Mouse (Mus musculus) cerebellum, postnatal 4 days (tissue): Measurements from ENCODE around the gene Slc12a9.

ENCODE experiments used
- DNase-seq, 2 experiments: peaks; one replicate each; pipeline ENCODE4 v3.0.0; 2022; ENCODE audit warnings: low spot score in 2 of 2, mixed read lengths in 1 of 2

The Slc12a9 gene

DNA sequence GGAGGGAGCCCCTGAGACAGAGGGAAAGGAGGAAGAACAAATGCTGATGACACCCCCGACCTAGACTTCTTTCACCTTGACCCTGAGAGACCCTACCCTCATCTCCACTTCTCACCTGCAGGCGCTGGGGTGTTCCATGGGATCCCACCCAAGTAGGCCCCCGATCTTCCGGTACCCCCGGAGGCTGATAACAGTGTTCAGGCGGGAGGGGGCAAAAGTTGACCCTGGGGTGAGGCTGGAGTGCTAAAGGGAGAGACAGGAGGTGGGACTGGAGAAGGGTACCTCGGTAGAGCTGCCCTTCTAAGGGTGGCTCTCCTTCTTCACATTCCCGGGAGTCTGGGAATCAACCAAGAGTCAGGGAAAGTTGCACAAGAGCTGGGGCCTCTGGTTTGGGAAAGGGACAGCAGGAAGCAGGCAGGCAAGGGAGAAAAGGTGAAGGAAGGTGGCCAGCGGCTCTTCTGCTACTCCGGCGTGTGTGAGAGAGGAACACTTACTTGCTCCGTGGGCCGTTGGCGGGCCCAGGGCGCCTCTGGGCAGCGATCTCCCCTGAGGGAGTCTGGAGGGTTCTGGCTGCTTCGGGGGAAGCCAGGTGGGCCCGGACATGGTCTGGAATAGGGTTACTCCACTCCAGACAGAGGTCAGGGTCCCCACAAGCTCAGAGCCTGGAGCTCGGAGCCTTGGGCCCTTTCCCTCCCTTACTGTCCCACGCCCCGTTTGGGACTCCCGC, 19.8 kb downstream of the Slc12a9 start:
- no peak for DNase-seq

DNA sequence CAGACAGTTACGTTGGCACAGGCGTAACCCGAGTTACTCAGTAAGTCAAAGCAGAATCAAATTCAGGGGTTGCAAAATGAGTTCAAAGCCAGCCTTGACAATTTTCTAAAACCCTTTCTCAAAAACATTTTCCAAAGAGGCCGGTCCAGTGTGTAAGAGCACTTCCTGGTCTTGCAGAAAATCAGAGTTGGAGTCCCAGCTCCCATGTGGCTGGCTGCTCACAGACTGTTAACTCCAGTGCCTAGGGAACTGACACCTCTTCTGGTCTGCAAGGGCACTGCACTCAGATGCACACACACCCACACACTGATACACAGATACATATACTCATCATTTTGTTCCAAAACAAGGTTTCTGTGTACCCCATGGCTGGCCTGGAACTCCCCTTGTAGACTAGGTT, 25.0 kb downstream of the Slc12a9 start:
- no peak for DNase-seq

- peak; percentile 78 to 88 for DNase-seq
Observed at GRCm38 (mm10) chr5:137307071-137307912, 26.1 kb downstream of the Slc12a9 start, which contains the start of gene Srrt. Gene Srrt (minus strand): TSS chr5:137307674.

GRCm38 (mm10) chr5:137306439-137307005, 26.9 kb downstream of the Slc12a9 start:
- no peak for DNase-seq

- no peak for DNase-seq
Observed at GRCm38 (mm10) chr5:137305822-137306221, 27.6 kb downstream of the Slc12a9 start.

- no peak for DNase-seq
Observed at GRCm38 (mm10) chr5:137304816-137305215, 28.6 kb downstream of the Slc12a9 start.

DNA sequence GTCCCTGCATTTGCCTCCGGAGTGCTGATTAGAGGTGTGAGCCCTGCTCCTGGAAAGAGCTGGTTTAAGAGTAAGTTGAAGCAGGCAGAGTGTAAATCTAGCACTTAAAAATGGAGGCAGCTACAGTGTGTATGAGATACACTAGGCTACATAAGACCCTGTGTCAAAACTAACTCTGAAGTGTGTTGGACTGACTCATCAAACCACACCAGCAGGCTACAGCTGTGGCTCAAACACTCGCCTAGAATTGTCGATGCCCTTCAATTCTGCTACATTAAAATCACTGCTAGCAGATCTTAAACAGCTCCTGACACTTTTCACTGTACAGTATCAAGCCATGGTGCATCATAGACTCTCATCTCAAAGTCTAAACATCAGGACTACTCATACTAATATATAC, 29.2 kb downstream of the Slc12a9 start:
- DNase-seq = no peak

DNA sequence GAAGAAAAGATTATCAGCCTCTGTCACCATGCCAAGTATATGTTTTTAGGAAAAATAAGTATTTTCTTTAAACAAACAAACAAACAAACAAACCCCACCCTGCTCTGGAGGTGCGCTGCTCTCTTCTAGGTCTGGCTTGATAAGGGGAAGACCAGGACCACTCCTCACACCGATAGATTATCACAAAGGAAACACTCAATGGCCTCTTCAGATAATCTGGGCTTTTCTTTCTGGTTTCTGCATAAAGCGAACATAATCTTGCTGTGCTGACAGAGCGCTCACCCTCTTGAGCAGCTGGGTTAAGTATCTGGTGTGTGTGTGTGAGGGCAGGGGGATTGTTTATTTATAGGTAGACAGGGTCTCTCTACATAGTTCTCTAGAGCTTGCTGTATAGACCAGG, 29.8 kb downstream of the Slc12a9 start:
- no peak for DNase-seq

DNA sequence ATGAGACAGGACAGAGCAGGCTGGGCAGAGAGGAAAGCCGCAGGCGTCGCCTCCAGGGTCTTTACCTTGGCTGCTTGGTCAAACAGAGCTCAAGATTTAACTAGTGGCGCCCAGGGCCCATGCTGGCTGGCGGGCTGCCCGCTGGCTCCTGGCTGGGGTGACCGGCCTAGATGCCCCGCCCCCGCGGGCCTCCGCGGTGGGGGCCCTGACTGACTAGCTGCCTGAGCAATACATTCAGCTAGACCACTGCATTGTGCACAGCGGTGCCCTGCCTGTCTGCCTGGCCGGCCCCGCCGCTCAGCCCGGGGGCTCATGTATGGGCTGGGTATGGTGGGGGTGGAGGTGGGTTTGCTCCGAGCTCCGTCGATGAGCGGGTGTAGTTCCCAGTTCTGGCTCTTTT, 32.1 kb downstream of the Slc12a9 start:
- DNase-seq = no peak

GRCm38 (mm10) chr5:137299240-137299639, 34.2 kb downstream of the Slc12a9 start:
- DNase-seq = no peak

- no peak for DNase-seq
Observed at GRCm38 (mm10) chr5:137297126-137297525, 36.3 kb downstream of the Slc12a9 start.

- DNase-seq = no peak
Observed at GRCm38 (mm10) chr5:137295712-137296111, 37.7 kb downstream of the Slc12a9 start.

- no peak for DNase-seq
Observed at GRCm38 (mm10) chr5:137295296-137295695, 38.1 kb downstream of the Slc12a9 start.

- no peak for DNase-seq
Observed at GRCm38 (mm10) chr5:137294744-137295093, 38.7 kb downstream of the Slc12a9 start.

DNA sequence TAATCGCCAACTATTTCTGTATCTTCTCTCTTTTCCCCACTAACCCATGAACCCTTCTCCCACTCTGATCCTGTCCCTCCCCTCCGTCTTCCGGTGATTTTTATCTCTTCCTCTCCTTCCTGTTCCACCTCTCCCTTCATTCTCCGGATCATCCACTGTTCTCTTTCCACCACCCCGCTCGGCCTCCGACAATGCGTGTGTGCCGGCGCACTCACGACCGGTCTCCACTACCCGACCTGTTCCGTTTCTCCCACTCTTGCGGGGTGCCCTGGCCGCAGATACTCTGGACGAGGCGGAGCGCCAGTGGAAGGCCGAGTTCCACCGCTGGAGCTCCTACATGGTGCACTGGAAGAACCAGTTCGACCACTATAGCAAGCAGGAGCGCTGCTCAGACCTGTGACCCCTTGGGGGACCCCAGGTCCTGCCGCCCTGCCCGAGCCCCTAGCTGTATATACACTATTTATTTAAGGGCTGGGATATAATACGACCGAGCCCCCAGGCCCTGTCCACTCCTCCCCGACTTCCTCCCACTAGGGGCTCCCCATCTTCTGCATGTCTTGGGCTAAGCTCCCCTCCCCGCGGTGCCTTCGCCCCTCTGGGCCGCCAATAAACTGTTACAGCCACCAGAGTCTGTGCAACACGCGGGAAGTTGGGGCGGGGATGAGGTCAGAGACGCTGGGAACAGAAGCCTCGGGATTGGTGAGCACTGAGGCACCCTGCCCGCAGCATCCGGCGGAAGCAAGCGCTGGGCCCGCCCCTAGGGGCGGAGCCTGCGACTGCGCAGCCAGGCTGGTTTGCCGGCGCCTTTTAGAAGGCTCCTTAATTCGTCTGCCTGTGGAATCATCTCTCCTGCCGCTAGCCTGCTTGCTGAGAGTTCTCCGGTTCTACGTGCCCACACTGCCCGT, 39.3 kb downstream of the Slc12a9 start, which contains the start of gene Ufsp1:
Gene Ufsp1, plus strand, starts transcription at position 791 of the 905 bp plus-strand sequence.
- DNase-seq = peak; percentile 91 to 96

DNA sequence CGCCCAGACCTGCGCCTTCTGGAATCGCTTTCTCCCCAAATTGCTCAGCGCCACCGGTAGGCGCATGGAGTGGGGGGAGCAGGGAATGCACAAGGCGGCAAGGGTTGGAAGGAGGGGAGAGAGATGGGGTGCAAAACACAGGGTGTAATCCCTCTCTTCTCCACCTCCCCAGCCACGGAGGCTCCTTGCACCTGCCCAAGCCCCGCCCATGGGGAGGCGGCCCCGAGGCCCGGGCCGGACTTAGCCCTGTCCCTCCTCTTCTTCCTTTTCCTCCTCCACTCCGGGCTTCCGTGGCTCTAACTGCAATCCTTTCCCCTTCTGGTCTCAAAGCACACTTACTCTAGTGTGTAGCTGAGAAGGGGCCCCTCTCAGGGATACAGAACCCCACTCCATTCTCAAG, 40.1 kb downstream of the Slc12a9 start:
- peak in 1 of 2 experiments; percentile 55 for DNase-seq

GRCm38 (mm10) chr5:137291381-137291926, 41.9 kb downstream of the Slc12a9 start:
- no peak for DNase-seq

- no peak for DNase-seq
Observed at GRCm38 (mm10) chr5:137290677-137291076, 42.7 kb downstream of the Slc12a9 start.

GRCm38 (mm10) chr5:137289591-137290365, 43.6 kb downstream of the Slc12a9 start:
- no peak for DNase-seq

- peak; percentile 46 to 72 for DNase-seq
Observed at GRCm38 (mm10) chr5:137288999-137289470, 44.4 kb downstream of the Slc12a9 start.
